15 mouse cellular contexts compared by ENCODE assay signal in genomic region chr15:97596514-97597081, GRCm38 (mm10).
"Had no signal": no experiment of that assay in that cellular context is flagged by ENCODE, and none has a peak within 500 bp of the region (broad histone marks: within the 10 kb centered on the region; RNA-seq: fewer than 3 reads in every experiment).

No protein-coding gene starts in this region.

- DNase-seq: kidney, postnatal 10 days; lung, embryonic 14.5 days; lung, postnatal 10 days; lung, postnatal 4 days; midbrain, embryonic 14.5 days; retina, postnatal 1 day; right cerebral cortex, postnatal 4 days; spleen, adult 18-20 months; thymus, postnatal 36 days had no signal

- H3K27me3 ChIP-seq: neural tube, embryonic 12.5 days had no signal

- ATAC-seq: inflammation-experienced regulatory T-cells, adult 6 months; liver, embryonic 12.5 days had no signal

- H3K36me3 ChIP-seq: limb, embryonic 10.5 days; liver, embryonic 12.5 days; midbrain, embryonic 10.5 days; neural tube, embryonic 12.5 days had no signal

- H3K27ac ChIP-seq: left cerebral cortex, adult 2 months; limb, embryonic 10.5 days; liver, embryonic 12.5 days; neural tube, embryonic 12.5 days had no signal

- H3K9ac ChIP-seq: liver, embryonic 12.5 days; lung, embryonic 14.5 days; neural tube, embryonic 12.5 days had no signal

- H3K4me3 ChIP-seq: left cerebral cortex, adult 2 months; limb, embryonic 10.5 days; liver, embryonic 12.5 days; midbrain, embryonic 10.5 days; neural tube, embryonic 12.5 days had no signal

- H3K9me3 ChIP-seq: limb, embryonic 10.5 days; liver, embryonic 12.5 days; midbrain, embryonic 10.5 days; neural tube, embryonic 12.5 days had no signal

- H3K4me2 ChIP-seq: liver, embryonic 12.5 days; lung, embryonic 14.5 days; neural tube, embryonic 12.5 days had no signal
